Mouse (Mus musculus) hindbrain, embryonic 10.5 days (tissue): ENCODE data around the gene Txlnb. TPM values are rescaled to one million over a fixed set of nuclear protein-coding genes. Genes with fewer than 3 reads are reported as not detected.

Source experiments
- polyA plus RNA-seq: library from polyadenylated mRNA; unstranded; fragments of >200 nt; fragmentation: Nextera tagmentation; extraction: Ambion mirVana; gene quantifications from 2 replicates; pipeline ENCODE4 v1.2.1, GENCODE M21; 2016

Gene Txlnb
- polyA plus RNA-seq, 1 experiment from 2014 or later = 5.4 TPM

Other genes with a start within 250 kb of the Txlnb start
- 76.3 and 113 TPM in 2 replicates for gene Cited2, start 73.0 kb upstream of the Txlnb start, polyA plus RNA-seq
- gene Heca, start 151.8 kb downstream of the Txlnb start, polyA plus RNA-seq = 3.3 TPM in 2 replicates
- 185 and 211 TPM in 2 replicates for gene Abracl, start 227.1 kb downstream of the Txlnb start, polyA plus RNA-seq